Mouse (Mus musculus): ENCODE measurements around the gene Pabpc1l. TPM values are rescaled to one million over a fixed set of nuclear protein-coding genes. Genes with fewer than 3 reads are reported as not detected.

The Pabpc1l gene
- polyA plus RNA-seq, 1 experiment from 2014 or later = 2.6 TPM

DNA sequence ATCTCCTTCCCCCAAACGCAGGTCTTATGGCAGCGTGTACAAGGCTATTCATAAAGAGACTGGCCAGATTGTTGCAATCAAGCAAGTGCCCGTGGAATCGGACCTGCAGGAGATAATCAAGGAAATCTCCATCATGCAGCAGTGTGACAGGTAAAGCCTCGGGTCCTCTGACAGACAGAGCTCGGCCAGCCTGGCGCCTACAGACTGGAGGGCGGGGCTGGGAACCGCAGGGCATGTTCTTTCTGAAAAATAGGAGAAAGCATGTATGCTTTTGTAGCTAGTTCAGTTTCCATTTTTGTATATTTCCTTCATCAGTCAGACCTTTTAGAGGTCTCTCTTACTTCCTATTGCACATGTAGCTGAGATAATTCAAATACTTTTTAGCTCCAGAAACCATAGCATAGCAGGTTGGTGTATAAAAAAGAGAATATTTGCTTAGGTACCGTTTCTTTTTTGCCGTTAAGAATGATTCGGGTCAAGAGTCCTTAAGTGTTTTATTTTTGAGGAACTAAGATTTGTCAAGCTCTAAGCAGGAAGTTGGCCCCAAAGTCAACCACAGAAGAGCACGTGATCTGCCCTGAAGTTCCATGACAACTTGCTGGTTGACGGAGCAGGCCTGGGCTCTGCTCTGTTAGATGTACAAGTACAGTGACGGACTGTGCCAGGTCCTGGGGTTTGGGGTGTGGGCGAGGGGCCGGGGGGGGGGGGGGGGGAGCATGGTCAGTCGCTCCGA lies 58.5 kb downstream of the Pabpc1l start:
- no peak overlapping the region for H3K4me2 ChIP-seq (ENCODE audit: low read length)
- H3K36me3 ChIP-seq (ENCODE audit: control insufficient read depth, insufficient read depth, low read length) = peaks cover 89% of the 10 kb centered on the region
- ATAC-seq (no peak), DNase-seq (ENCODE audit: low spot score) (no peak)
- no peak overlapping the region for H3K27ac ChIP-seq (ENCODE audit: low read depth, low read length)
- no peak overlapping the region for H3K9ac ChIP-seq (ENCODE audit: low read length)
- no peaks in the 10 kb centered on the region for H3K27me3 ChIP-seq (replicated peaks; ENCODE audit: control insufficient read depth, insufficient read depth, low read length)
- 90% methylated on average over 19 of the region's 19 CpGs for WGBS
- H3K4me3 ChIP-seq (ENCODE audit: low read depth, low read length) = no peak overlapping the region
- no peaks in the 10 kb centered on the region for H3K4me1 ChIP-seq (ENCODE audit: control insufficient read depth, insufficient read depth, low read length)
- no peaks in the 10 kb centered on the region for H3K9me3 ChIP-seq (replicated peaks; ENCODE audit: control insufficient read depth, low read length)

DNA sequence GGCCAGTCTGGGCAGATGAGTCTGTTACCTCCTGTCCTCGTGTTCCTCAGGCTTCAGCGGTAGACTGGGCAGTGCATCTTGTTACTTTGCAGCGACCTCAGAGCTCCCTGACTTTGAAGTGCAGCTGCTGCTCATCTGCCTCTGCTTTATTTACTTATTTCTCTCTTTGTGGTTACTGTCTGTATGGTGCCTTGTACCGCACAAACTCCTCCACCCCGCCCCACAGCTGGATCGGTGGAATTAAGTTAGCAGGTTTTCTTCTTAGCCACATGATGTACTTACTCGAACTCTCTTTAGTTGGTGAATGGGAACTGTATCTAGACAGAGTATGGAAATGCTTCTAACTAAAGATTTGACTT lies 59.1 kb downstream of the Pabpc1l start:
- ATAC-seq = no peak
- no peaks in the 10 kb centered on the region for H3K9me3 ChIP-seq (replicated peaks; ENCODE audit: control insufficient read depth, low read length)
- DNase-seq (ENCODE audit: low spot score) = no peak
- H3K27me3 ChIP-seq (replicated peaks; ENCODE audit: control insufficient read depth, insufficient read depth, low read length) = no peaks in the 10 kb centered on the region
- H3K4me2 ChIP-seq (ENCODE audit: low read length) = no peak overlapping the region
- H3K4me1 ChIP-seq (ENCODE audit: control insufficient read depth, insufficient read depth, low read length) = no peaks in the 10 kb centered on the region
- no peak overlapping the region for H3K27ac ChIP-seq (ENCODE audit: low read depth, low read length)
- H3K9ac ChIP-seq (ENCODE audit: low read length) = no peak overlapping the region
- peaks cover 94% of the 10 kb centered on the region for H3K36me3 ChIP-seq (ENCODE audit: control insufficient read depth, insufficient read depth, low read length)
- 94% methylated on average over 7 of the region's 7 CpGs for WGBS
- no peak overlapping the region for H3K4me3 ChIP-seq (ENCODE audit: low read depth, low read length)

DNA sequence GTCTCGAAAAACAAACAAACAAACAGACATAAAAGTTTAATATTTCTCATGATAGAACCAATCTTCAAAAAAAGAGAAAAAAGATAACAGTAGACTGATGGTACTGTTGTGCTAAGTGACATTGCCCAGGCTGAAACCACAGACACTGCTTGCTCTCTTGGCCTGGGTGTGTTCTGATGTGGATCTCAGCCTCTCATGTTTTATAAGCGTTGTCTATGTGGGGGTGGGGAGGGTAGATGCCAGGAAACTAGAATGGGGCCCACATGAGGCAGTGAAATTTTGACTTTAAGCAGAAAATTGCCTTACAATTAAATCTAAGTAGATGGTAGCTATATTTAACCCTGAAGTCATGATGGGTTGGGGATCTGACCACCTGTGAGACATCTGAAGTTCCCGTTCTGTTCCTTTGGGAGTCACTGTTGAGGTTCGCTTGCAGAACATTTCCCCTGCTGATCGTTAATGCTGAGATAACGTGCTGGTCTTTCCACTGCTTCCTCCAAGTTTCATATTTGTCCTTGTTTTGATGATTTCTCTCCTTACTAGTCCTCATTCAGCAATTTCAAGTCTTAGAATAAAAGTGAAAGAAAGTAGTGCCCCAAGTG lies 62.3 kb downstream of the Pabpc1l start:
- H3K36me3 ChIP-seq (ENCODE audit: control insufficient read depth, insufficient read depth, low read length) = peaks cover 76% of the 10 kb centered on the region
- DNase-seq (ENCODE audit: low spot score) (no peak), ATAC-seq (no peak)
- H3K9me3 ChIP-seq (replicated peaks; ENCODE audit: control insufficient read depth, low read length) = no peaks in the 10 kb centered on the region
- no peak overlapping the region for H3K4me3 ChIP-seq (ENCODE audit: low read depth, low read length)
- no peaks in the 10 kb centered on the region for H3K27me3 ChIP-seq (replicated peaks; ENCODE audit: control insufficient read depth, insufficient read depth, low read length)
- H3K27ac ChIP-seq (ENCODE audit: low read depth, low read length) = no peak overlapping the region
- 92% methylated on average over 6 of the region's 6 CpGs for WGBS
- no peaks in the 10 kb centered on the region for H3K4me1 ChIP-seq (ENCODE audit: control insufficient read depth, insufficient read depth, low read length)
- no peak overlapping the region for H3K4me2 ChIP-seq (ENCODE audit: low read length)
- H3K9ac ChIP-seq (ENCODE audit: low read length) = no peak overlapping the region

DNA sequence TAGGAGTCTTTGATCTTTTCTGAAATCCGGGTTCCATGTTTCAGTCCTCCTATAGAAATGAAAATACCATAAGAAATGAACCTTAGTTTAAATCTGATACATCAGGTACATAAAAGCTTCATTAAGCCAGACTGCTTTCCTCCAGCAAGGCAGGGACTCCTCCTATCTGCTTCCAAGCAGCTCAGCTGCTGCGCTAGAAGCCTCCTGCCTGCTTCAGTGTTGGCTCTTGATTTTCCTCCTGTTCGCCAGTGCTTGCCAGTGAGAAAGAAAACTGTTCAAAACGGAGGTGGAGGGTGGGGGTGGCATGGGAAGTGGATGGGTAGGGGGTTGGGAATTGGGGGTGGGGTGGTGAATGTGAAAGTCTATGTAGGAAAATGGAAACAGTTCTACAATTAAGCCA lies 64.3 kb downstream of the Pabpc1l start:
- Histone ChIP-seq H3K9ac (ENCODE audit: low read length) (no peak overlapping the region), H3K27ac (ENCODE audit: low read depth, low read length) (no peak overlapping the region), H3K9me3 (replicated peaks; ENCODE audit: control insufficient read depth, low read length) (no peaks in the 10 kb centered on the region), H3K4me1 (ENCODE audit: control insufficient read depth, insufficient read depth, low read length) (no peaks in the 10 kb centered on the region), H3K4me3 (ENCODE audit: low read depth, low read length) (no peak overlapping the region), H3K4me2 (ENCODE audit: low read length) (no peak overlapping the region), H3K27me3 (replicated peaks; ENCODE audit: control insufficient read depth, insufficient read depth, low read length) (no peaks in the 10 kb centered on the region), H3K36me3 (ENCODE audit: control insufficient read depth, insufficient read depth, low read length) (peaks cover 56% of the 10 kb centered on the region)
- DNase-seq (ENCODE audit: low spot score) = no peak
- no peak for ATAC-seq
- WGBS = 80% methylated on average over 4 of the region's 4 CpGs

DNA sequence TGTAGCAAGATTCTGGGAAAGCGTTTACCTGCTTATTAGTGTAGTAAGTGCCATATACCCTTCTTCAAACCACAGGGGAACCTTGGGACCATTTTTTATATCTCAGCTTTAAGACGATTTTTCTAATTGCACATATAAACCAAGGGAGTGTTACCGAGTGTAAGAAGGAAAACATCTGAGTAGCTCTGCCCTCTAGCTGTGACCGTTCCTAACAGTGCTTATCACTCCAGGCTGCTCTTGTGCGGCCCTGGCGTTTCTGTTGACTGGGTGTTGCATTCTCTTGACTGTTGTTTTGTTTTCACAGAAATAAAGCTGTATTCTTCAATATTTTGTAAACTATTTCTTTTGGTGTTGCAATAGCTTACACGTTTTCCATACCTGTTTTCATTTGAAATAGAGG lies 68.9 kb downstream of the Pabpc1l start:
- ATAC-seq (no peak), DNase-seq (ENCODE audit: low spot score) (no peak)
- H3K9ac ChIP-seq (ENCODE audit: low read length) = no peak overlapping the region

DNA sequence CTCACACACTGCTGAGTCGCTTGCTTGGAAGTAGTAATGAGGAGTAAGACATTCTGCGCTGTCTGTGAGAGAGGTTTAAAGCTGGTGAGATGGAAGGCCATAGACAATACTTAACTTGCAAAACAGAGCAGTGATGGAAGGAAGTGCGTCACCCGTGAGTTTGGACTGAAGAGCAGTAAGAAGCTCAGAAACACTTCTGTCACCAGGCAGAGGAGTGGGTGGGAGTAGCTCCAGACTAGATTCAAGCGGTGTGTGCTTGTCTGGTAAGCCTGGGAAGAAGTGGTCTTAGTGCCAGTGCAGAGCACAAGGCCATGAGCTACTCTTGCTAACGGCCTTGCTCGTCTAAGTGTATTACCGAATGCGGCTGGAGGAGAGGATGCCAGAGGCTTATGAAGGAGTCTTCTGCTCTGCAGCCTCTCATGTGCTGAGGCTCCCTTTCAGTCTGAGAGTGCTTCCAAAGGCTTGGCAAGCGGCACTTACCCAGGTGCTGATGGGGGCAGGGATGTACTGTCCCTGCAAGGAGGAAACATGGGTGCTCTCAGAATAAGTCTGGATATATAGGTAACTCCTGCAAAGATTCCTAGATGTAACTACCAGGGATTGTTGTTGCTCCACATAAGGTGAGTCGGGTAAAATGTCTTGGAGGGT lies 73.5 kb downstream of the Pabpc1l start:
- Histone ChIP-seq H3K9me3 (replicated peaks; ENCODE audit: control insufficient read depth, low read length) (no peaks in the 10 kb centered on the region), H3K4me1 (ENCODE audit: control insufficient read depth, insufficient read depth, low read length) (no peaks in the 10 kb centered on the region), H3K36me3 (ENCODE audit: control insufficient read depth, insufficient read depth, low read length) (peaks cover 55% of the 10 kb centered on the region), H3K27ac (ENCODE audit: low read depth, low read length) (no peak overlapping the region), H3K4me3 (ENCODE audit: low read depth, low read length) (no peak overlapping the region), H3K4me2 (ENCODE audit: low read length) (no peak overlapping the region), H3K9ac (ENCODE audit: low read length) (no peak overlapping the region), H3K27me3 (replicated peaks; ENCODE audit: control insufficient read depth, insufficient read depth, low read length) (no peaks in the 10 kb centered on the region)
- ATAC-seq = no peak
- WGBS = 94% methylated on average over 11 of the region's 11 CpGs
- DNase-seq (ENCODE audit: low spot score) = no peak

More for the DNA sequence above, 68.9 kb downstream of the Pabpc1l start:
- Histone ChIP-seq H3K4me1 (ENCODE audit: control insufficient read depth, insufficient read depth, low read length) (no peaks in the 10 kb centered on the region), H3K36me3 (ENCODE audit: control insufficient read depth, insufficient read depth, low read length) (peaks cover 41% of the 10 kb centered on the region), H3K4me2 (ENCODE audit: low read length) (no peak overlapping the region), H3K9me3 (replicated peaks; ENCODE audit: control insufficient read depth, low read length) (no peaks in the 10 kb centered on the region), H3K27me3 (replicated peaks; ENCODE audit: control insufficient read depth, insufficient read depth, low read length) (no peaks in the 10 kb centered on the region), H3K27ac (ENCODE audit: low read depth, low read length) (no peak overlapping the region), H3K4me3 (ENCODE audit: low read depth, low read length) (no peak overlapping the region)
- 82% methylated on average over 7 of the region's 7 CpGs for WGBS

Other genes starting within 250 kb of the Pabpc1l start
- 0.13 TPM in 1 of 2 replicates, not detected in the other for gene Ccn5, start 204.6 kb upstream of the Pabpc1l start, polyA plus RNA-seq (2014; fragmentation: Nextera tagmentation; extraction: Ambion mirVana)
- gene Kcnk15, start 171.8 kb upstream of the Pabpc1l start, polyA plus RNA-seq (2014; fragmentation: Nextera tagmentation; extraction: Ambion mirVana) = not detected in 2 replicates
- gene Rims4, start 106.8 kb upstream of the Pabpc1l start, polyA plus RNA-seq (2014; fragmentation: Nextera tagmentation; extraction: Ambion mirVana) = 1.7 and 2.3 TPM in 2 replicates
- gene Ywhab, start 30.5 kb upstream of the Pabpc1l start, polyA plus RNA-seq (2014; fragmentation: Nextera tagmentation; extraction: Ambion mirVana) = 305 and 380 TPM in 2 replicates
- 36.2 and 39.5 TPM in 2 replicates for gene Stk4, start 44.9 kb downstream of the Pabpc1l start, polyA plus RNA-seq (2014; fragmentation: Nextera tagmentation; extraction: Ambion mirVana)
- gene Tomm34, start 45.7 kb downstream of the Pabpc1l start, polyA plus RNA-seq (2014; fragmentation: Nextera tagmentation; extraction: Ambion mirVana) = 53.1 and 60.3 TPM in 2 replicates
- gene Kcns1, start 145.7 kb downstream of the Pabpc1l start, polyA plus RNA-seq (2014; fragmentation: Nextera tagmentation; extraction: Ambion mirVana) = 0.27 and 0.77 TPM in 2 replicates
- gene Wfdc5, start 157.3 kb downstream of the Pabpc1l start, polyA plus RNA-seq (2014; fragmentation: Nextera tagmentation; extraction: Ambion mirVana) = not detected in 2 replicates
- gene Wfdc12, start 165.2 kb downstream of the Pabpc1l start, polyA plus RNA-seq (2014; fragmentation: Nextera tagmentation; extraction: Ambion mirVana) = not detected in 2 replicates
- not detected in 2 replicates for gene Wfdc15a, start 174.7 kb downstream of the Pabpc1l start, polyA plus RNA-seq (2014; fragmentation: Nextera tagmentation; extraction: Ambion mirVana)
- gene Wfdc15b, start 196.2 kb downstream of the Pabpc1l start, polyA plus RNA-seq (2014; fragmentation: Nextera tagmentation; extraction: Ambion mirVana) = not detected in 2 replicates
- gene Svs2, start 213.0 kb downstream of the Pabpc1l start, polyA plus RNA-seq (2014; fragmentation: Nextera tagmentation; extraction: Ambion mirVana) = not detected in 2 replicates
- gene Svs3b, start 231.2 kb downstream of the Pabpc1l start, polyA plus RNA-seq (2014; fragmentation: Nextera tagmentation; extraction: Ambion mirVana) = not detected in 2 replicates